ENCODE assay signal across 13 mouse cellular contexts in the genomic region with DNA sequence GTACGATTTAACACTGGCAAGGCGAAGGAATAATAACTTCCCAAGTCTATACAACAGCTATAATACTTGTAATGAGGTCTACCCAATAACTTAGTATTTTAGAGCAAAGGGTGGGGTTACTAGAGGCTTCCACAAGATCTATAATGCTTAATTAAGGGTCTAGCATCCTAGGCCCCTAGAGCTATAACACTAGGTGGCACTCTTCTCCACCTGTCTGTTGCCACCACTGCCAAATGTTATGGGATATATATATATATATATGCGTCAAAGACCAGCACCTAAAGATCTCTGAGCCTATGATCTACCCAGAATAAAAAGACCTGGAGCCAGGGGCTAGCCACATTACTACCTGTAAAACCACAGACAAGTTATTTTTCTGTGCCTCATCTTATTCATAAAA. TPM values are rescaled to one million over a fixed set of nuclear protein-coding genes. Genes with fewer than 3 reads are reported as not detected.
DNase-seq lines count a peak whose midpoint lies in the region; ATAC-seq and TF ChIP-seq lines count a peak whose summit lies in the region.
"Had no signal": no experiment of that assay in that cellular context is flagged by ENCODE, and none has a peak within 500 bp of the region (broad histone marks: within the 10 kb centered on the region; RNA-seq: fewer than 3 reads in every experiment).

No protein-coding gene starts in this region.

- H3K27me3 ChIP-seq in forebrain, postnatal 0 days (ENCODE audit: insufficient read depth, low read length): no peaks in the 10 kb centered on the region
- H3K27me3 ChIP-seq in forebrain, embryonic 15.5 days: no peaks in the 10 kb centered on the region
- no peaks in the 10 kb centered on the region for H3K27me3 ChIP-seq in lung, embryonic 14.5 days (ENCODE audit: insufficient read depth, low read length)
- H3K27me3 ChIP-seq in E14TG2a.4 (ENCODE audit: insufficient read depth, low read length): no peaks in the 10 kb centered on the region
- H3K27me3 ChIP-seq: embryonic facial prominence, embryonic 12.5 days had no signal

- H3K4me2 ChIP-seq in forebrain, postnatal 0 days (ENCODE audit: low read depth): no peak overlapping the region
- no peak overlapping the region for H3K4me2 ChIP-seq in forebrain, embryonic 15.5 days (replicated peaks)
- H3K4me2 ChIP-seq in lung, embryonic 14.5 days: no peak overlapping the region
- H3K4me2 ChIP-seq: embryonic facial prominence, embryonic 12.5 days had no signal

- no peak for DNase-seq in forebrain, postnatal 0 days
- peak; percentile 58 for DNase-seq in lung, embryonic 14.5 days
- DNase-seq in lung, postnatal 10 days: no peak
- peak; percentile 64 for DNase-seq in retina, embryonic 14.5 days (ENCODE audit: low spot score)
- no peak for DNase-seq in Muller cell, postnatal 12 days (ENCODE audit: inconsistent ontology term)
- DNase-seq in gastrocnemius, postnatal 25 days: no peak
- DNase-seq: heart, postnatal 14 days had no signal

- H3K9me3 ChIP-seq in forebrain, postnatal 0 days (ENCODE audit: low read length): no peaks in the 10 kb centered on the region
- H3K9me3 ChIP-seq in forebrain, embryonic 15.5 days: no peaks in the 10 kb centered on the region
- no peaks in the 10 kb centered on the region for H3K9me3 ChIP-seq in lung, embryonic 14.5 days (ENCODE audit: low read depth, low read length)
- H3K9me3 ChIP-seq in E14TG2a.4 (ENCODE audit: low read length): no peaks in the 10 kb centered on the region
- H3K9me3 ChIP-seq: embryonic facial prominence, embryonic 12.5 days had no signal

- ATAC-seq in forebrain, postnatal 0 days: no peak
- ATAC-seq in forebrain, embryonic 15.5 days (replicated peaks): no peak
- ATAC-seq in lung, embryonic 14.5 days (ENCODE audit: insufficient read depth): no peak

- peaks cover 19% of the 10 kb centered on the region for H3K4me1 ChIP-seq in forebrain, postnatal 0 days (ENCODE audit: insufficient read depth)
- H3K4me1 ChIP-seq in forebrain, embryonic 15.5 days: peaks cover 26% of the 10 kb centered on the region
- peaks cover 7% of the 10 kb centered on the region for H3K4me1 ChIP-seq in lung, embryonic 14.5 days (ENCODE audit: insufficient read depth)
- peaks cover 26% of the 10 kb centered on the region for H3K4me1 ChIP-seq in E14TG2a.4 (replicated peaks; ENCODE audit: low read depth, low read length)

- WGBS in forebrain, postnatal 0 days: 69% methylated on average over 3 of the region's 3 CpGs
- WGBS in forebrain, embryonic 15.5 days: 67% methylated on average over 3 of the region's 3 CpGs
- WGBS in lung, embryonic 14.5 days: 61% methylated on average over 3 of the region's 3 CpGs

- no peaks in the 10 kb centered on the region for H3K36me3 ChIP-seq in forebrain, postnatal 0 days (ENCODE audit: insufficient read depth)
- no peaks in the 10 kb centered on the region for H3K36me3 ChIP-seq in forebrain, embryonic 15.5 days
- peaks cover 6% of the 10 kb centered on the region; the same call in 1 of the 2 replicates for H3K36me3 ChIP-seq in lung, embryonic 14.5 days (ENCODE audit: insufficient read depth)
- H3K36me3 ChIP-seq in E14TG2a.4 (ENCODE audit: insufficient read depth, low read length): peaks cover 21% of the 10 kb centered on the region

- no peak overlapping the region for H3K4me3 ChIP-seq in forebrain, postnatal 0 days (ENCODE audit: low read depth, low read length)
- no peak overlapping the region for H3K4me3 ChIP-seq in forebrain, embryonic 15.5 days
- no peak overlapping the region for H3K4me3 ChIP-seq in lung, embryonic 14.5 days (ENCODE audit: low read depth, low read length)
- no peak overlapping the region for H3K4me3 ChIP-seq in E14TG2a.4 (replicated peaks; ENCODE audit: low read length)
- H3K4me3 ChIP-seq: embryonic facial prominence, embryonic 12.5 days had no signal

- TF ChIP-seq CTCF in forebrain, postnatal 0 days (IDR thresholded peaks at IDR 0.05; ENCODE audit: low read depth): peak; percentile 38
- peak; percentile 48 for TF ChIP-seq CTCF in lung, embryonic 14.5 days (IDR thresholded peaks at IDR 0.05; ENCODE audit: low read depth)
- peak; percentile 41 for TF ChIP-seq CTCF in E14TG2a.4 (conservative IDR thresholded peaks at IDR 0.05; ENCODE audit: low read length)

- H3K9ac ChIP-seq in forebrain, postnatal 0 days: no peak overlapping the region
- no peak overlapping the region for H3K9ac ChIP-seq in forebrain, embryonic 15.5 days (replicated peaks)
- H3K9ac ChIP-seq in lung, embryonic 14.5 days: no peak overlapping the region
- H3K9ac ChIP-seq: embryonic facial prominence, embryonic 12.5 days had no signal

- no peak overlapping the region for H3K27ac ChIP-seq in forebrain, postnatal 0 days (ENCODE audit: low read depth, low read length)
- H3K27ac ChIP-seq in forebrain, embryonic 15.5 days (replicated peaks): no peak overlapping the region
- H3K27ac ChIP-seq in lung, embryonic 14.5 days (ENCODE audit: low read depth): no peak overlapping the region
- H3K27ac ChIP-seq: embryonic facial prominence, embryonic 12.5 days had no signal

RNA-seq across cellular contexts. Expression of a gene that starts 3.2 kb away (rescaled TPM):
- 35.0 and 47.2 TPM in 2 replicates for total RNA-seq in forebrain, postnatal 0 days (2014; rRNA removed)
- 53.4 and 61.4 TPM in 2 replicates for polyA plus RNA-seq in forebrain, postnatal 0 days (2015; fragmentation: Nextera tagmentation; extraction: Ambion mirVana)
- 48.9 and 53.2 TPM in 2 replicates for polyA plus RNA-seq in forebrain, embryonic 15.5 days (2015; fragmentation: Nextera tagmentation; extraction: Ambion mirVana)
- 20.8 and 24.3 TPM in 2 replicates for polyA plus RNA-seq in lung, embryonic 14.5 days (2014; fragmentation: Nextera tagmentation; extraction: Ambion mirVana)
- 1 to 10 TPM; 3.7 to 4.6 TPM for total RNA-seq in gastrocnemius, postnatal 25 days (2021)

RNA-seq across cellular contexts. Expression of a gene that starts 3.3 kb away (rescaled TPM):
- total RNA-seq in forebrain, postnatal 0 days (2014; rRNA removed): 5.7 and 6.0 TPM in 2 replicates
- 12.9 and 13.1 TPM in 2 replicates for polyA plus RNA-seq in forebrain, postnatal 0 days (2015; fragmentation: Nextera tagmentation; extraction: Ambion mirVana)
- polyA plus RNA-seq in forebrain, embryonic 15.5 days (2015; fragmentation: Nextera tagmentation; extraction: Ambion mirVana): 11.4 and 12.7 TPM in 2 replicates
- polyA plus RNA-seq in lung, embryonic 14.5 days (2014; fragmentation: Nextera tagmentation; extraction: Ambion mirVana): 11.2 and 11.4 TPM in 2 replicates
- total RNA-seq in gastrocnemius, postnatal 25 days (2021): 1 to 10 TPM; 1.8 to 2.9 TPM

RNA-seq across cellular contexts. Expression of a gene that starts 17.3 kb away (rescaled TPM):
- total RNA-seq in forebrain, postnatal 0 days (2014; rRNA removed): not detected in 2 replicates
- polyA plus RNA-seq in forebrain, postnatal 0 days (2015; fragmentation: Nextera tagmentation; extraction: Ambion mirVana): not detected in 2 replicates
- not detected in 2 replicates for polyA plus RNA-seq in forebrain, embryonic 15.5 days (2015; fragmentation: Nextera tagmentation; extraction: Ambion mirVana)
- not detected in 2 replicates for polyA plus RNA-seq in lung, embryonic 14.5 days (2014; fragmentation: Nextera tagmentation; extraction: Ambion mirVana)
- total RNA-seq in gastrocnemius, postnatal 25 days (2021): not detected
- total RNA-seq: heart, postnatal 14 days; liver, adult 2 months had no signal
- polyA plus RNA-seq: embryonic facial prominence, embryonic 12.5 days; kidney, embryonic 16.5 days; liver, adult 2 months; stomach, embryonic 16.5 days had no signal

RNA-seq across cellular contexts. Expression of a gene that starts 17.3 kb away (rescaled TPM):
- 27.1 and 27.7 TPM in 2 replicates for total RNA-seq in forebrain, postnatal 0 days (2014; rRNA removed)
- 36.1 and 41.7 TPM in 2 replicates for polyA plus RNA-seq in forebrain, postnatal 0 days (2015; fragmentation: Nextera tagmentation; extraction: Ambion mirVana)
- polyA plus RNA-seq in forebrain, embryonic 15.5 days (2015; fragmentation: Nextera tagmentation; extraction: Ambion mirVana): 42.4 and 45.4 TPM in 2 replicates
- polyA plus RNA-seq in lung, embryonic 14.5 days (2014; fragmentation: Nextera tagmentation; extraction: Ambion mirVana): 29.2 and 32.3 TPM in 2 replicates
- total RNA-seq in gastrocnemius, postnatal 25 days (2021): 10 to 100 TPM in 1 of 2 experiments, 1 to 10 TPM in 1; 6.5 to 10.1 TPM

RNA-seq across cellular contexts. Expression of a gene that starts 17.5 kb away (rescaled TPM):
- total RNA-seq in forebrain, postnatal 0 days (2014; rRNA removed): 53.9 and 59.1 TPM in 2 replicates
- polyA plus RNA-seq in forebrain, postnatal 0 days (2015; fragmentation: Nextera tagmentation; extraction: Ambion mirVana): 25.6 and 26.1 TPM in 2 replicates
- 41.1 and 43.0 TPM in 2 replicates for polyA plus RNA-seq in forebrain, embryonic 15.5 days (2015; fragmentation: Nextera tagmentation; extraction: Ambion mirVana)
- polyA plus RNA-seq in lung, embryonic 14.5 days (2014; fragmentation: Nextera tagmentation; extraction: Ambion mirVana): 53.2 and 54.3 TPM in 2 replicates
- total RNA-seq in gastrocnemius, postnatal 25 days (2021): 10 to 100 TPM; 12.8 to 13.1 TPM

Comparison
In these comparisons a context has a peak if more than half of its experiments do, and no peak if none do; other contexts are left out.
1. DNase-seq: peak in lung, embryonic 14.5 days (single experiment) and retina, embryonic 14.5 days (single experiment); none in forebrain, postnatal 0 days (single experiment), lung, postnatal 10 days (single experiment), Muller cell, postnatal 12 days (single experiment) and gastrocnemius, postnatal 25 days (single experiment).
2. Peak in every context shown above with its lines, with median percentiles within 50 percentile points of each other: CTCF ChIP-seq.